Mouse (Mus musculus) left cerebral cortex, adult 18-20 months (tissue): ENCODE data around the gene Tln2. TPM values are rescaled to one million over a fixed set of nuclear protein-coding genes. Genes with fewer than 3 reads are reported as not detected.

Experiments used
- microRNA-seq, 2 experiments: library from miRNA; unstranded; fragments of <30 nt; microRNA quantifications; one replicate each; pipeline ENCODE4 v1.2.0; 2021
- total RNA-seq, 2 experiments: library from RNA; stranded (reverse); gene quantifications; 2 replicates each; pipeline ENCODE4 v1.2.3; 2021

The Tln2 gene
- total RNA-seq, 2 experiments from 2014 or later, result 81.5 to 85.2 TPM

Small RNA genes within 50 kb of the gene (microRNA-seq; reads per million reads assigned to microRNA genes)
- 36.6 to 41.0 reads per million in 2 experiments for gene Mir190a

Other genes with a start within 250 kb of the Tln2 start
- 1 to 10 TPM; 2.8 to 3.2 TPM for gene C2cd4b, start 199.7 kb upstream of the Tln2 start, total RNA-seq